Mouse (Mus musculus) forebrain, embryonic 14.5 days (tissue): ENCODE measurements around the gene Zc3h10. TPM values are rescaled to one million over a fixed set of nuclear protein-coding genes. Genes with fewer than 3 reads are reported as not detected.
"Not testable (repeated sequence)": the region's sequence is repeated elsewhere in the genome, so short reads cannot be mapped to it uniquely, and the experiment has no call there.

Source experiments
- ATAC-seq: fragments of 200-750 bp; cut with Nextera tagmentation; 2 replicates; pipeline ENCODE4 v1.8.0; 2017; ENCODE audit warnings: mild to moderate bottlenecking, moderate library complexity
- DNase-seq: peaks from one replicate; pipeline ENCODE4 v3.0.0-alpha.2; 2015; ENCODE audit warnings: low spot score
- H3K27ac ChIP-seq: fragments of 300-500 bp; sonication (generic); 2 replicates; pipeline ENCODE4 v1.5.1; 2014; ENCODE audit warnings: low read depth, mild to moderate bottlenecking, control low read depth, low read length, moderate library complexity
- H3K27me3 ChIP-seq: fragments of 300-500 bp; sonication (generic); replicated peaks from 2 replicates; pipeline ENCODE4 v1.6.1; 2014; ENCODE audit warnings: low read length, control low read depth, mixed read lengths; ENCODE audit not compliant: control insufficient read depth, insufficient read depth
- H3K36me3 ChIP-seq: fragments of 300-500 bp; sonication (generic); 2 replicates; pipeline ENCODE4 v1.6.1; 2014; ENCODE audit warnings: low read length, control low read depth; ENCODE audit not compliant: control insufficient read depth, insufficient read depth
- H3K4me1 ChIP-seq: fragments of 300-500 bp; sonication (generic); 2 replicates; pipeline ENCODE4 v1.6.1; 2014; ENCODE audit warnings: antibody characterized with exemption, low read length, control low read depth; ENCODE audit not compliant: control insufficient read depth, insufficient read depth
- H3K4me2 ChIP-seq: fragments of 300-500 bp; sonication (generic); 2 replicates; pipeline ENCODE4 v1.6.1; 2014; ENCODE audit warnings: mild to moderate bottlenecking, control low read depth, low read length
- H3K4me3 ChIP-seq: fragments of 300-500 bp; sonication (generic); 2 replicates; pipeline ENCODE4 v1.5.1; 2014; ENCODE audit warnings: low read depth, low read length, control low read depth
- H3K9ac ChIP-seq: fragments of 300-500 bp; sonication (generic); 2 replicates; pipeline ENCODE4 v1.6.1; 2014; ENCODE audit warnings: mild to moderate bottlenecking, low read length, control low read depth, moderate library complexity
- H3K9me3 ChIP-seq: fragments of 300-500 bp; sonication (generic); replicated peaks from 2 replicates; pipeline ENCODE4 v1.6.1; 2016; ENCODE audit warnings: low read length, control low read depth, mixed read lengths; ENCODE audit not compliant: control insufficient read depth
- WGBS: fragments of 180-500 bp; shearing (Covaris S2); extraction: QIAGEN DNeasy Blood & Tissue Kit; methylation state at CpG from one replicate; pipeline ENCODE4 v1.1.7; 2014; 5-methylcytosine and 5-hydroxymethylcytosine counted together
- microRNA-seq: library from miRNA; unstranded; fragments of <30 nt; microRNA quantifications from one replicate; pipeline ENCODE4, GENCODE M21; 2016
- polyA plus RNA-seq: library from polyadenylated mRNA; unstranded; fragments of >200 nt; fragmentation: Nextera tagmentation; extraction: Ambion mirVana; gene quantifications from 2 replicates; pipeline ENCODE4 v1.2.1, GENCODE M21; 2014

Zc3h10 gene
- polyA plus RNA-seq, 1 experiment from 2014 or later, result 16.2 TPM

DNA sequence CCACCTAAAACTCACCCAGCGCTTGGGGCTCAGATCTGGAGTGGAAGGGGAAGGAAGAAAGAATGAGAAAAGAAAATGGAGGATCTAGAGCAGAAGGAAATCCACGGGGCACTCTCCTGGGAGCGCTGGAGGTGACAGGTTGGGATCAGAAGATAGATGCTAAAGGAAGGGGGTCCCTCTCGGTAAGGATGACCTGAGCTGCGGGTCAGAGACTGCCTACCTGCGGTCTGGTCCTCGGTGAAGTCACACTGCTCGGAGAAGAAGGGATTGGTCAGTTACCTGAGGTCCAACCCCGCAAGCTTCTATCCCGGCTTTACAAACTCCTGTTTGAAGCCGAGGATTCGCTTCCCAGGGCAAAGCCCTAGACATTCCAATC, 54.3 kb downstream of the Zc3h10 start:
- DNase-seq, result no peak
- Histone ChIP-seq H3K27ac (peak overlapping the region; percentile 92), H3K9ac (peak overlapping the region; percentile 83), H3K4me3 (peak overlapping the region; percentile 72), H3K36me3 (peaks cover 37% of the 10 kb centered on the region), H3K4me1 (peaks cover 12% of the 10 kb centered on the region), H3K9me3 (no peaks in the 10 kb centered on the region), H3K4me2 (peak overlapping the region; percentile 75), H3K27me3 (no peaks in the 10 kb centered on the region)
- WGBS, result 0% methylated on average over 12 of the region's 12 CpGs
- peak; percentile 27; the same call in 1 of the 2 replicates for ATAC-seq

DNA sequence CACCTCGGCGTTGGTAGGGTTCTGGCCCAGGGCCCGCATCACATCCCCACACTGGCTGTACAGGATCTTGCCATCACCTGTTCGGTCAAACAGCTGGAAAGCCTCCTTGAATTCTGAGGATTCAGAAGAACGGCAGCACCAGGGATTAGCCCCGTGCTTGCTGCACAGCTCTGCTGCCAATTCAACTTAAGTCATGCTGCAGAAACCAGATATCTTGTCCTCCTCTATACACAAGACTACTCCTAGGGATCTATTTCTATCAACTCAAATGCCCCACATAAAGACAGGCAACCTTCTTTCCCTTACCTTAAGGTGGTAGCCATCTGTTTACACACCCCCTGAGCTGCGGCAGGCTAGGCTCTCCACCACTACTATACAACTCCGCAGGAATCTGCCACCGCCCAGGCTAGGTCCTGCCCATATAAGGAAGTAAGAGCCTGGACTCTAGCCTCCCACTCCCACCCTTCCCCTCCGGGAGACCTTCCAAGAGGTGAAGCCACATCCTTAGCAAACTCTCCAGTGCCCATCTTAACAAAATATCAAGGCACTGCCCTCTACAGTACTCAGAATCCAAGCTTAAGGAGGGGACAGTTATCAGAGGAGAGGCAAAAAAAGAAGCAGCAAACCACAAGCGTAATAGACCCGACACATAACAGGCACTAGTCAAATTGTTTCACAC, 54.8 kb downstream of the Zc3h10 start:
- Histone ChIP-seq H3K36me3 (peaks cover 43% of the 10 kb centered on the region), H3K4me2 (peak overlapping the region; percentile 75), H3K9me3 (no peaks in the 10 kb centered on the region), H3K27me3 (no peaks in the 10 kb centered on the region), H3K27ac (peak overlapping the region; percentile 92), H3K9ac (peak overlapping the region; percentile 83), H3K4me1 (peaks cover 12% of the 10 kb centered on the region), H3K4me3 (peak overlapping the region; percentile 72)
- ATAC-seq (0 out of 2 replicates have a peak, but pooled peaks have one; percentile 8), DNase-seq (peak; percentile 48)
- WGBS, result 30% methylated on average over 12 of the region's 12 CpGs

DNA sequence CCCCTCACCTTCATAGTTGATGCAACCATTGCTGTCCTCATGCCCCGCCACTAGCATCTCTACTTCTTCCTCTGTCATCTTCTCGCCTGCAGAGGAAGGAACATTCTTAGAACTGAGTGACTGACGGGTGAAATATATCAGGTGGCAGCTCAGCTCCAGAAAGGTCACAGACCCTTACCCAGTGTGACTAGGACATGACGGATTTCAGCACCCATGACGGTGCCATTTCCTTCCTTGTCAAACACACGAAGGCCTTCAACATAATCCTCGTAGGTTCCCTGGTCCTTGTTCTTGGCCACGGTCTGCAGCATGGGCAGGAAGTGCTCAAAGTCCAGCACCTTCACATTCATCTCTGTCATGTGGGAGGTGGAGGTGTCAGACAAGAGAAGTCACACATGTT, 55.5 kb downstream of the Zc3h10 start:
- H3K27ac ChIP-seq, ATAC-seq: not testable (repeated sequence)

More for the DNA sequence above, 55.5 kb downstream of the Zc3h10 start:
- Histone ChIP-seq H3K4me3 (peak overlapping the region; percentile 72), H3K9ac (peak overlapping the region; percentile 83; the same call in 1 of the 2 replicates), H3K36me3 (peaks cover 50% of the 10 kb centered on the region), H3K4me2 (peak overlapping the region; percentile 75), H3K4me1 (peaks cover 12% of the 10 kb centered on the region)
- not testable (repeated sequence) for DNase-seq, H3K9me3 ChIP-seq, H3K27me3 ChIP-seq
- 84% methylated on average over 7 of the region's 8 CpGs for WGBS

Small RNA genes lying within 50 kb of the gene (microRNA-seq; reads per million reads assigned to microRNA genes)
- not detected for gene Gm47275
- gene Mir6916, result not detected
- not detected for gene Mir6917

Other genes with a start within 250 kb of the Zc3h10 start
- gene Il23a, start 249.0 kb downstream of the Zc3h10 start, polyA plus RNA-seq, result not detected in 2 replicates
- 21.4 and 23.2 TPM in 2 replicates for gene Pan2, start 244.4 kb downstream of the Zc3h10 start, polyA plus RNA-seq
- 231 and 256 TPM in 2 replicates for gene Cnpy2, start 225.3 kb downstream of the Zc3h10 start, polyA plus RNA-seq
- gene Cs, start 210.0 kb downstream of the Zc3h10 start, polyA plus RNA-seq, result 234 and 243 TPM in 2 replicates
- gene Coq10a, start 178.8 kb downstream of the Zc3h10 start, polyA plus RNA-seq, result 22.8 and 26.9 TPM in 2 replicates
- gene Ankrd52, start 170.7 kb downstream of the Zc3h10 start, polyA plus RNA-seq, result 6.8 and 10.3 TPM in 2 replicates
- not detected in 2 replicates for gene Slc39a5, start 146.5 kb downstream of the Zc3h10 start, polyA plus RNA-seq
- gene Nabp2, start 136.3 kb downstream of the Zc3h10 start, polyA plus RNA-seq, result 147 and 180 TPM in 2 replicates
- gene Rnf41, start 136.1 kb downstream of the Zc3h10 start, polyA plus RNA-seq, result 94.2 and 107 TPM in 2 replicates
- 178 and 201 TPM in 2 replicates for gene Smarcc2, start 88.5 kb downstream of the Zc3h10 start, polyA plus RNA-seq
- 732 and 818 TPM in 2 replicates for gene Myl6, start 53.6 kb downstream of the Zc3h10 start, polyA plus RNA-seq
- gene Myl6b, start 49.1 kb downstream of the Zc3h10 start, polyA plus RNA-seq, result 4.6 and 5.8 TPM in 2 replicates
- 4.7 and 6.3 TPM in 2 replicates for gene Esyt1, start 21.9 kb downstream of the Zc3h10 start, polyA plus RNA-seq
- 2,276 and 3,259 TPM in 2 replicates for gene Rpl41, start 1.5 kb upstream of the Zc3h10 start, polyA plus RNA-seq
- gene Pa2g4, start 18.2 kb upstream of the Zc3h10 start, polyA plus RNA-seq, result 177 and 187 TPM in 2 replicates
- gene Erbb3, start 41.9 kb upstream of the Zc3h10 start, polyA plus RNA-seq, result 0.17 and 0.40 TPM in 2 replicates
- 522 and 721 TPM in 2 replicates for gene Rps26, start 79.0 kb upstream of the Zc3h10 start, polyA plus RNA-seq
- gene Ikzf4, start 98.2 kb upstream of the Zc3h10 start, polyA plus RNA-seq, result 6.5 and 9.2 TPM in 2 replicates
- gene Suox, start 126.3 kb upstream of the Zc3h10 start, polyA plus RNA-seq, result 9.1 and 9.8 TPM in 2 replicates
- 89.4 and 98.8 TPM in 2 replicates for gene Rab5b, start 148.5 kb upstream of the Zc3h10 start, polyA plus RNA-seq
- 0.27 and 0.83 TPM in 2 replicates for gene Pmel, start 156.4 kb upstream of the Zc3h10 start, polyA plus RNA-seq
- 41.0 and 43.8 TPM in 2 replicates for gene Cdk2, start 157.3 kb upstream of the Zc3h10 start, polyA plus RNA-seq
- gene Dgka, start 197.1 kb upstream of the Zc3h10 start, polyA plus RNA-seq, result 3.8 and 4.5 TPM in 2 replicates
- gene Pym1, start 200.1 kb upstream of the Zc3h10 start, polyA plus RNA-seq, result 48.4 and 55.4 TPM in 2 replicates
- 0.37 and 0.62 TPM in 2 replicates for gene Mmp19, start 243.1 kb upstream of the Zc3h10 start, polyA plus RNA-seq